Mouse (Mus musculus) stomach, postnatal 0 days (tissue): Measurements from ENCODE around the gene Mixl1. TPM values are rescaled to one million over a fixed set of nuclear protein-coding genes. Genes with fewer than 3 reads are reported as not detected.
A peak's percentile ranks its signal among the peaks of the same experiment; 100 is the strongest.

Experiments
- ATAC-seq: fragments of 200-750 bp; cut with Nextera tagmentation; 2 replicates; pipeline ENCODE4 v1.8.0; 2017; ENCODE audit not compliant: low FRiP score, low TSS enrichment
- DNase-seq: peaks from one replicate; pipeline ENCODE4 v3.0.0-alpha.2; 2016; ENCODE audit warnings: low spot score
- H3K27ac ChIP-seq: fragments of 300-500 bp; sonication (generic); replicated peaks from 2 replicates; pipeline ENCODE4 v1.5.1; 2014; ENCODE audit warnings: mild to moderate bottlenecking, control low read depth
- H3K27me3 ChIP-seq: fragments of 300-500 bp; sonication (generic); 2 replicates; pipeline ENCODE4 v1.6.1; 2014; ENCODE audit warnings: low read length; ENCODE audit not compliant: control insufficient read depth, insufficient read depth
- H3K36me3 ChIP-seq: fragments of 300-500 bp; sonication (generic); 2 replicates; pipeline ENCODE4 v1.6.1; 2014; ENCODE audit warnings: low read length, mixed read lengths; ENCODE audit not compliant: control insufficient read depth, insufficient read depth
- H3K4me1 ChIP-seq: fragments of 300-500 bp; sonication (generic); replicated peaks from 2 replicates; pipeline ENCODE4 v1.6.1; 2014; ENCODE audit warnings: antibody characterized with exemption; ENCODE audit not compliant: control insufficient read depth, insufficient read depth
- H3K4me2 ChIP-seq: fragments of 300-500 bp; sonication (generic); replicated peaks from 2 replicates; pipeline ENCODE4 v1.6.1; 2014; ENCODE audit warnings: low read depth, mild to moderate bottlenecking, control low read depth, moderate library complexity
- H3K4me3 ChIP-seq: fragments of 300-500 bp; sonication (generic); 2 replicates; pipeline ENCODE4 v1.5.1; 2014; ENCODE audit warnings: low read depth, low read length, control low read depth
- H3K9ac ChIP-seq: fragments of 300-500 bp; sonication (generic); 2 replicates; pipeline ENCODE4 v1.6.1; 2014; ENCODE audit warnings: mild to moderate bottlenecking, low read length, control low read depth, mixed read lengths
- H3K9me3 ChIP-seq: fragments of 300-500 bp; sonication (generic); 2 replicates; pipeline ENCODE4 v1.6.1; 2016; ENCODE audit warnings: low read length; ENCODE audit not compliant: control insufficient read depth
- CTCF ChIP-seq: IDR thresholded peaks from 2 replicates; pipeline ENCODE4 v1.5.1; 2016; ENCODE audit warnings: antibody characterized with exemption, low read depth, mild to moderate bottlenecking, moderate library complexity
- EP300 ChIP-seq: optimal IDR thresholded peaks from 2 replicates; pipeline ENCODE3; 2016; ENCODE audit warnings: antibody characterized with exemption
- WGBS: fragments of 180-500 bp; shearing (Covaris S2); extraction: QIAGEN DNeasy Blood & Tissue Kit; methylation state at CpG from one replicate; pipeline ENCODE4 v1.1.7; 2014; 5-methylcytosine and 5-hydroxymethylcytosine counted together
- polyA plus RNA-seq: library from polyadenylated mRNA; unstranded; fragments of >200 nt; fragmentation: Nextera tagmentation; extraction: Ambion mirVana; gene quantifications from 2 replicates; pipeline ENCODE4 v1.2.1, GENCODE M21; 2015

The Mixl1 gene
- polyA plus RNA-seq, 1 experiment from 2014 or later = 0.04 TPM

DNA sequence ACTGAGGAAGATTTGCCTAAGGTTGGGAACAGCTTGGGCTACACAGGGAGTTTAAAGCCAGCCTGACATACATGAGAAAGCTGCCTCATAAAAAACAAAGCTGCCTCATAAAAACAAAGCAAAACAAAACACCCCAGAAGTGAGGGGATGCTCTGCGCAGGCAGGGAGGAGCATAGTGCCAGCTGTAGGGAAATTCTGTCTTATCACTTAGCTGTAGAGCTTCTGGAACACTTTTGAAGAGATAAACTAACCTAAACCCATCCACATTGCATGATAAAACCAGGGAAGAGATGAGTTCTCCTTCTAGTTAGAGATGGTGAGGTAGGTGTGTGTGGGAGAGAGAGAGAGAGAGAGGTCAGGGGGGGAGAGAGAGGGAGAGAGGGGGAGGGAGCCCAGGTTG, 25.8 kb upstream of the Mixl1 start:
- DNase-seq (no peak), ATAC-seq (no peak)
- 57% methylated on average over 1 of the region's 1 CpGs for WGBS
- no peaks in the 10 kb centered on the region for H3K9me3 ChIP-seq
- H3K4me3 ChIP-seq = no peak overlapping the region
- no peaks in the 10 kb centered on the region for H3K36me3 ChIP-seq
- H3K9ac ChIP-seq = no peak overlapping the region
- no peak for TF ChIP-seq CTCF
- TF ChIP-seq EP300 = no peak
- no peak overlapping the region for H3K4me2 ChIP-seq
- no peaks in the 10 kb centered on the region for H3K27me3 ChIP-seq
- H3K27ac ChIP-seq = no peak overlapping the region
- H3K4me1 ChIP-seq = no peaks in the 10 kb centered on the region; the same call in 1 of the 2 replicates

DNA sequence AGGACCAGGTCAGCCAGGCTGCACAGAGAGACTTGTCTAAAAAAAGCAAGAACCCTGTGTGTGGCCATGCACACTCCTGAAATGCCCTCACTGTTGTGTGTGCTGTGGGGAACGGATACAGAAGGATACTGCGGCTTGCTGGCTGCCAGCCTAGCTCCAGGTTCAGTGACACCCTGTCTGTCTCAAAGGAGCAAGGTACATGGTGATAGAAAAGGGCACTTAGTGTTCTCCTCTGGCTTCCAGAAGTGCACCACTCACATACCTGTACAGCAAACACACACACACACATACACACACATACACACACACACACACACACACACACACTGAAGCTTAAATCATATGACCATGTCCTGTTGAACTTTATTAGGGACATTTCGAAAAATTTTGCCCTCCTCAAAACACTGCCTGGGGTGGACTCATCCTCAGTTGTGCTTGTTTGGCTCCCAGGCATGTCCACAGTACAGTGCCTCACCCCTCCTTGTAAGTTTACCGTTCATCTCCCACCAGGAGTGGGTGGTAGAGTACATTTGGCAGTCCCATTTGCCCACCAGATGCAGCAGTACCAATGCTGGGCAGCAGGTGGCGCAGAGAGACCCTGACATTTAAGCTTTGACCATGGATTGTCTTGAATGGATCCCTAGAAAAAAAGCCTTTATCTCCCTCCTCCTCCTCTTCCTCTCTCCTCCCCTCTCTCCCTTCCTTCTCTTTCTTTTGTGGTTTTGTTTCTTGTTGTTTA, 23.3 kb upstream of the Mixl1 start:
- H3K27me3 ChIP-seq = no peaks in the 10 kb centered on the region
- no peak overlapping the region for H3K4me3 ChIP-seq
- H3K36me3 ChIP-seq = no peaks in the 10 kb centered on the region
- no peaks in the 10 kb centered on the region for H3K4me1 ChIP-seq
- no peak overlapping the region for H3K9ac ChIP-seq
- no peak overlapping the region for H3K4me2 ChIP-seq
- peak; percentile 97 for TF ChIP-seq CTCF
- no peak for TF ChIP-seq EP300
- DNase-seq (peak; percentile 82), ATAC-seq (peak; percentile 51; the same call in 1 of the 2 replicates)
- H3K27ac ChIP-seq = no peak overlapping the region
- 44% methylated on average over 5 of the region's 5 CpGs for WGBS
- H3K9me3 ChIP-seq = no peaks in the 10 kb centered on the region

DNA sequence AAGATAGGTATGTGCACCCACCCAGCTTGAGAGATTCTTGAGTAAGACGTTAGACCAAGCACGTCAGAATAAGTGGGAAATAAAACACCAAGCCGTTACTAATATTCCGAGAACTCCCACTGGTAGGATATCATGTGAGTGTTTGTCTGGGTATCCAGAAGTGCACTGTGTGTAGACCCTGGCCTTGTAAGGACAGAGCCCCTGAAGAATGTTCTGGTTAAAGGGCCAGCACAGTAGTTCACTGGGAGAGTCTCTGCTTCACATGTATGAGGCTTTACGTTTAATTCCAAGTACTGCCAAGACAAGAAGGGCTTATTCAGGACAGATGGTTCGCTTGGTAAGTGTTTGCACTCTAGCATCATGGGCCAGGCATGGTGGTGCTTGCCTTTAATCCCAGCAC, 22.6 kb upstream of the Mixl1 start:
- no peak for DNase-seq

DNA sequence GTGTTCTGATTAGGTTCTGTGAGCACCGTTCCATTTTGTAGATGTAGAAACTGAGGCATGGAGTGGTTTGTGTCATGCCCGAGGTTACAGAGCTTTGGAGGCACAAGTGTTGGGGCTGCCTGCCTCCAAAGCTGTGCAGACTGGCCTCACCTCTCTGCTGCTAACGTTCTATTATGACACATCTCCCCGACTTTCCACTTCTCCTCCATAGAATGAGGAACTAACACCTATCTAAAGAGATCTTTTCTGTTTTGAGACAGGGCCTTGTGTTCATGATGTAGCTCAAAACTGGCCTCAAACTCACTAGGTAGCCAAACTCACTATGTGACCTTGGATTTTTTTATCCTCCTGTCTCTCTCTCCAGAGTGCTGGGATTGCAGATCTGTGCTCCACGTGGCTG, 21.9 kb upstream of the Mixl1 start:
- no peak overlapping the region for H3K27ac ChIP-seq
- no peak overlapping the region for H3K4me3 ChIP-seq
- 71% methylated on average over 5 of the region's 5 CpGs for WGBS
- H3K9me3 ChIP-seq = no peaks in the 10 kb centered on the region
- no peak for DNase-seq
- H3K36me3 ChIP-seq = no peaks in the 10 kb centered on the region
- no peak for ATAC-seq
- no peaks in the 10 kb centered on the region for H3K4me1 ChIP-seq
- H3K4me2 ChIP-seq = no peak overlapping the region
- no peaks in the 10 kb centered on the region for H3K27me3 ChIP-seq
- TF ChIP-seq CTCF (no peak), EP300 (no peak)
- no peak overlapping the region for H3K9ac ChIP-seq

More for the DNA sequence above, 22.6 kb upstream of the Mixl1 start:
- H3K4me2 ChIP-seq = no peak overlapping the region
- WGBS = 80% methylated on average over 6 of the region's 6 CpGs
- no peak for TF ChIP-seq CTCF
- TF ChIP-seq EP300 = no peak
- H3K4me1 ChIP-seq = no peaks in the 10 kb centered on the region
- no peak overlapping the region for H3K27ac ChIP-seq
- no peaks in the 10 kb centered on the region for H3K27me3 ChIP-seq
- no peak overlapping the region for H3K4me3 ChIP-seq
- no peak for ATAC-seq
- H3K36me3 ChIP-seq = no peaks in the 10 kb centered on the region
- H3K9ac ChIP-seq = no peak overlapping the region
- H3K9me3 ChIP-seq = no peaks in the 10 kb centered on the region

DNA sequence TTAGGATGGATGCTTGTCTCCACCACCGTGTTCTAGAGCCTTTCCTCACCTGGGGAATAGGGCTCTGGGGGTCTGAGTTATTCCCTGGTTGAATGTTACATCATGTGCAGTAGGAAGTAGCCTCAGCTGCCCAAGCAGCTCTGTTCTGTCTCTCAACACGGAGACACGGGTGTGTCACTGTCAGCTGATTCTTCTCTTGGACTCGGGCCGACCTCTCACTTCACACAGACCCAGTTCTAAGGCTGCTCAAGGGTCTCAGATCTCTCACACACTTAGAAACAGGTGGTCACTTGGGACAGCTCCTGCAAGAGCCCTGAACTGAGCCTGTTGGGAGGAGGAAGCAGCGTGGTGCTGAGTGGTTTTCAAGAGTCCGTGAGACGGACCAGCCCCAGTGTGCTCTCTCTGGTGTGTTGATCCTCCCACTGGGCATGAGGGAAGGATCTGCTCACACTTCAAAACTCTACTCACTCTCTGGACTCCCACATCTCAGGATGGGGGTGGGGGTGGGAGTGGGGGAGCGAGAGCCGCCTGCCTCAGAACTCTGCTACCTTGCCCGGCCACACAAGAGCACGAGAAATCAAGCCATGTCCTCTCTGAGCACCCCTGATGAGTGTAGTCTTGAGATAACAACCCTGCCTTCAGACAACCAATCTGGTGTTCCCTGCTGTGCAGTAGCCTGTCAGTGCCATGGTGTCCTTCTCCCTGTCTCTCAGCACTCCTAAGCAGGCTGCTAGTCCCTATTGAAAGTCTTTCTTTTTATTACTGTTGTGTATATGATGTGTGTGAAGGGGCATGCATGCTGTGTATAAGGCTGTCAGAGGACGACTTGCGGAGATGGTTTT, 12.3 kb upstream of the Mixl1 start:
- no peak for DNase-seq
- no peak for ATAC-seq
- Histone ChIP-seq H3K4me1 (no peaks in the 10 kb centered on the region), H3K36me3 (no peaks in the 10 kb centered on the region), H3K4me3 (no peak overlapping the region), H3K27ac (no peak overlapping the region), H3K4me2 (no peak overlapping the region), H3K9ac (no peak overlapping the region), H3K27me3 (no peaks in the 10 kb centered on the region), H3K9me3 (no peaks in the 10 kb centered on the region)
- WGBS = 57% methylated on average over 14 of the region's 14 CpGs
- TF ChIP-seq CTCF (no peak), EP300 (no peak)

DNA sequence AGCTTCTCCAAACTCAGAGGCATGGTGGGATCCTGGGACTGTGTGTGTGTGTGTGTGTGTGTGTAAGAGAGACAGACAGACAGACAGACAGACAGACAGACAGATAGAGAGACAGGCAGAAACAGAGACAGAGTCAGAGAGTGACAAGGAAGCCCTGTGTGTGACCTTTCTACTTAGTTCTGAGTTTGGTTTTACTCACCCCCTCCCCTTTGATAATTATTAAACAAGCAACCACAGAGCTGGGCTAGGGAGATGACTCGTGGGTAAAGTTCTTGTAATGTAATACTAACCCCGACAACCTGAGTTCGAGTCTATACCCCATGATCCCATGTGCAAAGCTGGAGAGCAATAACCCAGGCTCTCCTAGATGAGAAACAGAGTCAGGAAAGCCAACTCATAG, 11.0 kb upstream of the Mixl1 start:
- ATAC-seq (no peak), DNase-seq (no peak)
- H3K36me3 ChIP-seq = no peaks in the 10 kb centered on the region
- H3K27me3 ChIP-seq = no peaks in the 10 kb centered on the region
- no peak overlapping the region for H3K4me2 ChIP-seq
- no peak overlapping the region for H3K4me3 ChIP-seq
- H3K4me1 ChIP-seq = no peaks in the 10 kb centered on the region
- no peak overlapping the region for H3K27ac ChIP-seq
- no peaks in the 10 kb centered on the region for H3K9me3 ChIP-seq
- TF ChIP-seq EP300 = no peak
- no peak for TF ChIP-seq CTCF
- 54% methylated on average over 3 of the region's 3 CpGs for WGBS
- no peak overlapping the region for H3K9ac ChIP-seq
